Comparison of ENCODE assay signal across 25 mouse cellular contexts in the genomic region with DNA sequence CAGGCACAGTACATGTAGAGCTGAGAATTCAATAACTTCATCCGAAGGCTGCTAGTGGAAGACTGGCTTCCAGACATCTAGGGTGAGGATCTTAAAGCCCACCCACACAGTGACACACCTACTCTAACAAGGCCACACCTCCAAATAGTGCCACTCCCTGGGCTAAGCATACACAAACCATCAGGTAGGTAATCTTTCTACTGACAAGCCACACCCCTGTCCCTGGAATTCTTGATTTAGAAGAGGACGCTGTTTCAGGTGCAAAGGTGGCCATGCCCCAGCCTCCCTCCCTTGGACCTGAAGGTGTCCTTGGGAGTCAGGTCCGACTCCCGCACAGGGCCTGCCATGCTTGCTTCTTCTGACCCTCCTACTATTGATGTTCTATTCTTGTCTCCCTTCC. TPM values are rescaled to one million over a fixed set of nuclear protein-coding genes. Genes with fewer than 3 reads are reported as not detected.
"Had no signal": no experiment of that assay in that cellular context is flagged by ENCODE, and none has a peak within 500 bp of the region (broad histone marks: within the 10 kb centered on the region; RNA-seq: fewer than 3 reads in every experiment).

No protein-coding gene starts in this region.

- H3K4me2 ChIP-seq: kidney, embryonic 15.5 days; limb, embryonic 12.5 days; limb, embryonic 15.5 days; liver, embryonic 11.5 days; lung, embryonic 14.5 days; midbrain, embryonic 13.5 days; neural tube, embryonic 13.5 days had no signal

- H3K27ac ChIP-seq: kidney, embryonic 15.5 days; limb, embryonic 12.5 days; limb, embryonic 15.5 days; liver, embryonic 14.5 days; midbrain, embryonic 10.5 days; midbrain, embryonic 13.5 days; neural tube, embryonic 13.5 days had no signal

- H3K4me3 ChIP-seq: kidney, embryonic 15.5 days; limb, embryonic 12.5 days; limb, embryonic 15.5 days; megakaryocyte, embryonic 14.5 days; midbrain, embryonic 10.5 days; midbrain, embryonic 13.5 days; myocyte; neural tube, embryonic 13.5 days had no signal

- H3K9ac ChIP-seq: kidney, embryonic 15.5 days; limb, embryonic 12.5 days; limb, embryonic 15.5 days; liver, embryonic 14.5 days; liver, postnatal 0 days; lung, embryonic 14.5 days; midbrain, embryonic 13.5 days; neural tube, embryonic 13.5 days had no signal

- ATAC-seq: liver, postnatal 0 days; lung, postnatal 0 days; midbrain, embryonic 13.5 days; midbrain, embryonic 16.5 days had no signal

- DNase-seq: kidney, adult 11 months; kidney, adult 8-10 months; kidney, postnatal 10 days; kidney, postnatal 36 days; left cerebral cortex, postnatal 4 days; liver, postnatal 0 days; lung, embryonic 14.5 days; retina, postnatal 1 day; right cerebral cortex, postnatal 25 days; thymus, adult 18-20 months; thymus, postnatal 36 days had no signal

- H3K9me3 ChIP-seq: kidney, embryonic 15.5 days; limb, embryonic 12.5 days; limb, embryonic 15.5 days; midbrain, embryonic 13.5 days; neural tube, embryonic 13.5 days had no signal

- H3K27me3 ChIP-seq: neural tube, embryonic 13.5 days had no signal

- H3K4me1 ChIP-seq: kidney, embryonic 15.5 days; limb, embryonic 12.5 days; limb, embryonic 15.5 days had no signal

- H3K36me3 ChIP-seq: kidney, embryonic 15.5 days; limb, embryonic 12.5 days; limb, embryonic 15.5 days; midbrain, embryonic 10.5 days; midbrain, embryonic 13.5 days; neural tube, embryonic 13.5 days had no signal

RNA-seq across cellular contexts. Expression of a gene that starts 34.7 kb away (rescaled TPM):
- total RNA-seq: monocyte, adult 5-6 weeks; neutrophil, adult 5-6 weeks had no signal
